Mouse (Mus musculus): Measurements from ENCODE around the gene Ly6g6f. TPM values are rescaled to one million over a fixed set of nuclear protein-coding genes. Genes with fewer than 3 reads are reported as not detected.

Gene Ly6g6f
- total RNA-seq, 2 experiments from 2014 or later = not detected

- intact Hi-C loops (cut with DNase I) = loop anchor here (1.0 kb wide), 1 partner anchor 37 kb away; no protein-coding TSS in a partner anchor
- DNase-seq = peak; percentile 93 to 96
These were observed 26.2 kb downstream of the Ly6g6f start, which contains the start of gene Ddah2 for GRCm38 (mm10) chr17:35058911-35059892. TSS of gene Ddah2 (plus strand) at chr17:35059035.

- intact Hi-C loops (cut with DNase I) = no loop called here
- no peak for DNase-seq
These were observed 27.1 kb downstream of the Ly6g6f start for GRCm38 (mm10) chr17:35058316-35058715.

GRCm38 (mm10) chr17:35057090-35057489, 28.3 kb downstream of the Ly6g6f start:
- intact Hi-C loops (cut with DNase I) = no loop called here
- DNase-seq = no peak

- DNase-seq = peak in 1 of 2 experiments; percentile 22
- intact Hi-C loops (cut with DNase I) = no loop called here
These were observed 29.5 kb downstream of the Ly6g6f start for GRCm38 (mm10) chr17:35055691-35056495.

GRCm38 (mm10) chr17:35052271-35052798, 33.1 kb downstream of the Ly6g6f start:
- DNase-seq = no peak
- intact Hi-C loops (cut with DNase I) = no loop called here

GRCm38 (mm10) chr17:35051156-35052086, 34.0 kb downstream of the Ly6g6f start:
- peak; percentile 80 to 84 for DNase-seq
- intact Hi-C loops (cut with DNase I) = no loop called here

- intact Hi-C loops (cut with DNase I) = no loop called here
- DNase-seq = peak; percentile 82 to 83
These were observed 35.2 kb downstream of the Ly6g6f start for GRCm38 (mm10) chr17:35050126-35050750.

GRCm38 (mm10) chr17:35049561-35050016, 35.8 kb downstream of the Ly6g6f start, which contains the start of gene Clic1:
TSS of gene Clic1 (plus strand) at chr17:35049966.
- peak; percentile 61 to 67 for DNase-seq
- intact Hi-C loops (cut with DNase I) = no loop called here

GRCm38 (mm10) chr17:35048932-35049440, 36.4 kb downstream of the Ly6g6f start:
- intact Hi-C loops (cut with DNase I) = no loop called here
- DNase-seq = no peak

GRCm38 (mm10) chr17:35048149-35048931, 37.1 kb downstream of the Ly6g6f start:
- intact Hi-C loops (cut with DNase I) = no loop called here
- DNase-seq = peak in 1 of 2 experiments; percentile 45

- DNase-seq = no peak
- intact Hi-C loops (cut with DNase I) = no loop called here
These were observed 37.7 kb downstream of the Ly6g6f start for GRCm38 (mm10) chr17:35047688-35048087.

GRCm38 (mm10) chr17:35046681-35047455, 38.5 kb downstream of the Ly6g6f start, which contains the start of gene Msh5:
TSS of gene Msh5 (minus strand) at chr17:35046745.
- intact Hi-C loops (cut with DNase I) = no loop called here
- DNase-seq = peak; percentile 97

GRCm38 (mm10) chr17:35045807-35046680, 39.4 kb downstream of the Ly6g6f start:
- no peak for DNase-seq
- intact Hi-C loops (cut with DNase I) = loop anchor here (2.0 kb wide), 1 partner anchor 23 kb away; no protein-coding TSS in a partner anchor

GRCm38 (mm10) chr17:35044904-35045806, 40.3 kb downstream of the Ly6g6f start:
- intact Hi-C loops (cut with DNase I) = loop anchor here (2.0 kb wide), 1 partner anchor 22 kb away; no protein-coding TSS in a partner anchor
- no peak for DNase-seq

GRCm38 (mm10) chr17:35043794-35044193, 41.6 kb downstream of the Ly6g6f start:
- intact Hi-C loops (cut with DNase I) = loop anchor here (2.0 kb wide), 1 partner anchor 21 kb away; no protein-coding TSS in a partner anchor
- no peak for DNase-seq

Data from heart, postnatal 14 days (tissue).